Mouse (Mus musculus) thymus, adult 2 months (tissue): ENCODE data around the gene Rb1. TPM values are rescaled to one million over a fixed set of nuclear protein-coding genes. Genes with fewer than 3 reads are reported as not detected.

ENCODE experiments used
- DNase-seq: peaks from one replicate; pipeline ENCODE4 v3.0.0; 2021
- H3K27ac ChIP-seq: fragments of 200-500 bp; 2 replicates; pipeline ENCODE4 v1.5.1; 2012; ENCODE audit warnings: low read length, control low read depth; ENCODE audit not compliant: control insufficient read depth, insufficient read depth
- H3K27me3 ChIP-seq: fragments of 200-500 bp; 2 replicates; pipeline ENCODE4 v1.6.1; 2012; ENCODE audit warnings: mild to moderate bottlenecking, low read length, moderate library complexity, mixed read lengths; ENCODE audit not compliant: control insufficient read depth, insufficient read depth
- H3K36me3 ChIP-seq: fragments of 200-500 bp; 2 replicates; pipeline ENCODE4 v1.6.1; 2012; ENCODE audit warnings: mild to moderate bottlenecking, low read length, moderate library complexity; ENCODE audit not compliant: control insufficient read depth, insufficient read depth
- H3K4me1 ChIP-seq: fragments of 200-500 bp; replicated peaks from 2 replicates; pipeline ENCODE4 v1.6.1; 2012; ENCODE audit warnings: low read length; ENCODE audit not compliant: control insufficient read depth, insufficient read depth
- H3K4me3 ChIP-seq: fragments of 200-500 bp; 2 replicates; pipeline ENCODE4 v1.5.1; 2012; ENCODE audit warnings: mild to moderate bottlenecking, low read length, control low read depth, moderate library complexity; ENCODE audit not compliant: control insufficient read depth, insufficient read depth
- CTCF ChIP-seq: fragments of 200-500 bp; IDR thresholded peaks from 2 replicates; pipeline ENCODE4 v1.5.1; 2012; ENCODE audit warnings: mild to moderate bottlenecking, control low read depth, low read length, moderate library complexity, borderline replicate concordance; ENCODE audit not compliant: control insufficient read depth, poor library complexity, insufficient read depth; ENCODE audit errors: extremely low read depth
- POLR2A ChIP-seq: fragments of 200-500 bp; IDR thresholded peaks from 2 replicates; pipeline ENCODE4 v1.6.1; 2012; ENCODE audit warnings: mild to moderate bottlenecking, low read length, control low read depth, moderate library complexity; ENCODE audit not compliant: control insufficient read depth, poor library complexity, insufficient read depth; ENCODE audit errors: extremely low read depth
- WGBS: fragments of 180-500 bp; shearing (Covaris S2); methylation state at CpG from one replicate; pipeline ENCODE4 v1.1.7; 2018; 5-methylcytosine and 5-hydroxymethylcytosine counted together
- polyA plus RNA-seq: library from polyadenylated mRNA; depleted of rRNA; stranded (reverse); fragments of >200 nt; gene quantifications from 2 replicates; pipeline ENCODE4 v1.2.3, GENCODE M21; 2012

The Rb1 gene
- polyA plus RNA-seq, 1 experiment, result 17.1 TPM

GRCm38 (mm10) chr14:73324634-73325455 is 777 bp downstream of the Rb1 start:
- Histone ChIP-seq H3K27ac (peak overlapping the region; percentile 53), H3K27me3 (no peaks in the 10 kb centered on the region), H3K4me1 (no peaks in the 10 kb centered on the region; the same call in 1 of the 2 replicates), H3K36me3 (0 out of 2 replicates have a peak, but pooled peaks cover 8% of the 10 kb centered on the region), H3K4me3 (peak overlapping the region; percentile 70)
- under 1% methylated on average over 55 of the region's 55 CpGs for WGBS
- no peak for TF ChIP-seq CTCF
- no peak for TF ChIP-seq POLR2A
- DNase-seq, result peak; percentile 70

GRCm38 (mm10) chr14:73323965-73324364 is 1.7 kb downstream of the Rb1 start:
- H3K4me3 ChIP-seq, result no peak overlapping the region
- H3K27me3 ChIP-seq, result no peaks in the 10 kb centered on the region
- no peaks in the 10 kb centered on the region; the same call in 1 of the 2 replicates for H3K4me1 ChIP-seq
- 95% methylated on average over 2 of the region's 2 CpGs for WGBS
- DNase-seq, result no peak
- TF ChIP-seq CTCF (no peak), POLR2A (no peak)
- H3K36me3 ChIP-seq, result 0 out of 2 replicates have a peak, but pooled peaks cover 8% of the 10 kb centered on the region
- H3K27ac ChIP-seq, result no peak overlapping the region

GRCm38 (mm10) chr14:73322142-73322541 is 3.5 kb downstream of the Rb1 start:
- no peak overlapping the region for H3K4me3 ChIP-seq
- no peaks in the 10 kb centered on the region; the same call in 1 of the 2 replicates for H3K4me1 ChIP-seq

GRCm38 (mm10) chr14:73316933-73317332 is 8.7 kb downstream of the Rb1 start:
- Histone ChIP-seq H3K36me3 (0 out of 2 replicates have a peak, but pooled peaks cover 8% of the 10 kb centered on the region), H3K4me3 (no peak overlapping the region), H3K27ac (no peak overlapping the region), H3K27me3 (no peaks in the 10 kb centered on the region), H3K4me1 (0 out of 2 replicates have a peak, but pooled peaks cover 2% of the 10 kb centered on the region)
- TF ChIP-seq CTCF (no peak), POLR2A (no peak)
- DNase-seq, result no peak

More at GRCm38 (mm10) chr14:73322142-73322541, 3.5 kb downstream of the Rb1 start:
- H3K36me3 ChIP-seq, result 0 out of 2 replicates have a peak, but pooled peaks cover 8% of the 10 kb centered on the region
- no peak for DNase-seq
- TF ChIP-seq CTCF (no peak), POLR2A (no peak)
- H3K27me3 ChIP-seq, result no peaks in the 10 kb centered on the region
- 94% methylated on average over 3 of the region's 3 CpGs for WGBS
- H3K27ac ChIP-seq, result no peak overlapping the region

- 0 out of 2 replicates have a peak, but pooled peaks cover 5% of the 10 kb centered on the region for H3K4me1 ChIP-seq
- no peak overlapping the region for H3K4me3 ChIP-seq
- TF ChIP-seq POLR2A (no peak), CTCF (no peak)
- WGBS, result 95% methylated on average over 4 of the region's 4 CpGs
- no peak for DNase-seq
- no peaks in the 10 kb centered on the region for H3K36me3 ChIP-seq
- H3K27me3 ChIP-seq, result no peaks in the 10 kb centered on the region
- no peak overlapping the region for H3K27ac ChIP-seq
Observed at GRCm38 (mm10) chr14:73313864-73314263, 11.8 kb downstream of the Rb1 start.

- WGBS, result 96% methylated on average over 5 of the region's 5 CpGs
- DNase-seq, result no peak
- no peak overlapping the region for H3K4me3 ChIP-seq
Observed at GRCm38 (mm10) chr14:73313396-73313795, 12.2 kb downstream of the Rb1 start.

More at GRCm38 (mm10) chr14:73313396-73313795, 12.2 kb downstream of the Rb1 start:
- Histone ChIP-seq H3K27me3 (no peaks in the 10 kb centered on the region), H3K36me3 (no peaks in the 10 kb centered on the region), H3K27ac (no peak overlapping the region), H3K4me1 (0 out of 2 replicates have a peak, but pooled peaks cover 5% of the 10 kb centered on the region)
- no peak for TF ChIP-seq CTCF
- no peak for TF ChIP-seq POLR2A
